In the genomic region with DNA sequence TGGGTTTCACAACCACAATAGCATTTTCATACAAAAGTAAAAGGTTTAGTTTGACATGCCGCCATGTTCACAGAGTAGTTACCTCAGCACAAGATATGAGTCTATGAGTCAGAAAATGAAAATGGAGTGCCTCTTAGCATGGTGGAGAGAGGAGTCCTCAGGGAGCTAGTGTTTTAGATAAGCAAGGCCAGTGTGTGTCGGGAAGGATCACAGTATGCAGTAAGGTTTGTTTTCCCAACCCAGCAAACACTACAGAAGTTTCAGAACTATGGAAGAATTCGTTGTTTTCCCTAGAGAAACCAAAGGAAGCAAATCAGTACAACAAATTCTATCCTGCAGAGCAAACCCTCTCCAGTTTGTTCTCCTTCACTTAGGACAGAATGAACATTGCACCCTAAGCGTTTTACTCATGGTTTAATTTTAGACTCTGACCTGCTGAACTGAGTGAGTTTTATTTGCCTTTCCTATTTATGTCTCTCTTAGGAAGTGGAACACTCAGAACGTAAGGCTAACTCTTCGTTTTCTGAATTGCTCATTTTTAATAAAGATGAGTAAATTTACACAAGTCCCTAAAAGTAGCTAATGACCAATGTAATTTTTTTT, we compare ENCODE assay signal across 1 mouse cellular context.
TF ChIP-seq lines count a peak whose summit lies in the region.

No protein-coding gene starts in this region.

TF ChIP-seq in MEL, 35 proteins besides CTCF, POLR2A, EP300 and RAD21:
- TF ChIP-seq MXI1 (IDR thresholded peaks at IDR 0.05; ENCODE audit: low read depth, low read length): no peak; the same call in 1 of the 2 replicates
- no peak for TF ChIP-seq ZMIZ1 (IDR thresholded peaks at IDR 0.05; ENCODE audit: low read depth, low read length)
- TF ChIP-seq HCFC1 (IDR thresholded peaks at IDR 0.05; ENCODE audit: low read depth, low read length): no peak
- TF ChIP-seq GATA1 (IDR thresholded peaks at IDR 0.05; ENCODE audit: low read depth, low read length): peak; percentile 47; the same call in 1 of the 2 replicates
- TF ChIP-seq MAX (IDR thresholded peaks at IDR 0.05; ENCODE audit: low read length): 0 out of 2 replicates have a peak, but pooled peaks have one; percentile 15
- no peak for TF ChIP-seq E2F4 (IDR thresholded peaks at IDR 0.05; ENCODE audit: borderline replicate concordance, low read depth, low read length)
- no peak for TF ChIP-seq NRF1 (IDR thresholded peaks at IDR 0.05; ENCODE audit: insufficient read depth, low read depth, low read length, poor library complexity, severe bottlenecking)
- TF ChIP-seq ZNF384 (IDR thresholded peaks at IDR 0.05; ENCODE audit: low read depth, low read length): no peak
- TF ChIP-seq KAT2A (conservative IDR thresholded peaks at IDR 0.05; ENCODE audit: low read depth, low read length): no peak
- no peak for TF ChIP-seq MAZ (IDR thresholded peaks at IDR 0.05; ENCODE audit: low read depth, low read length)
- peak; percentile 54; the same call in 1 of the 2 replicates for TF ChIP-seq MYC (IDR thresholded peaks at IDR 0.05; ENCODE audit: low read depth, low read length)
- TF ChIP-seq MEF2A (IDR thresholded peaks at IDR 0.05; ENCODE audit: extremely low read depth, insufficient replicate concordance, low read depth, low read length, poor library complexity, severe bottlenecking): no peak
- TF ChIP-seq JUND (IDR thresholded peaks at IDR 0.05; ENCODE audit: low read depth, low read length): no peak
- 0 out of 2 replicates have a peak, but pooled peaks have one; percentile 0 for TF ChIP-seq ZC3H11A (IDR thresholded peaks at IDR 0.05; ENCODE audit: low read depth, low read length)
- peak; percentile 57 for TF ChIP-seq SIN3A (IDR thresholded peaks at IDR 0.05; ENCODE audit: low read length)
- TF ChIP-seq POLR2AphosphoS5 (IDR thresholded peaks at IDR 0.05; ENCODE audit: borderline replicate concordance, low read depth, low read length): no peak
- no peak for TF ChIP-seq USF1 (IDR thresholded peaks at IDR 0.05; ENCODE audit: low read depth, low read length)
TF ChIP-seq in MEL: peak in this region for 5.
